Mouse (Mus musculus) heart, embryonic 10.5 days (tissue): ENCODE data around the gene Rpf2. TPM values are rescaled to one million over a fixed set of nuclear protein-coding genes. Genes with fewer than 3 reads are reported as not detected.

Source experiments
- DNase-seq: peaks from one replicate; pipeline ENCODE4 v3.0.0-alpha.2; 2017; ENCODE audit warnings: low spot score
- H3K27ac ChIP-seq: fragments of 300-500 bp; sonication (generic); 2 replicates; pipeline ENCODE4 v1.5.1; 2016; ENCODE audit warnings: mild to moderate bottlenecking
- H3K27me3 ChIP-seq: fragments of 300-500 bp; sonication (generic); 2 replicates; pipeline ENCODE4 v1.6.1; 2016; ENCODE audit warnings: mild to moderate bottlenecking; ENCODE audit not compliant: poor library complexity, insufficient read depth, severe bottlenecking
- H3K36me3 ChIP-seq: fragments of 300-500 bp; sonication (generic); 2 replicates; pipeline ENCODE4 v1.6.1; 2016; ENCODE audit warnings: mild to moderate bottlenecking, moderate library complexity
- H3K4me1 ChIP-seq: fragments of 300-500 bp; sonication (generic); 2 replicates; pipeline ENCODE4 v1.6.1; 2016; ENCODE audit warnings: mild to moderate bottlenecking
- H3K4me3 ChIP-seq: fragments of 300-500 bp; sonication (generic); 2 replicates; pipeline ENCODE4 v1.5.1; 2016; ENCODE audit warnings: mild to moderate bottlenecking, moderate library complexity
- H3K9me3 ChIP-seq: fragments of 300-500 bp; sonication (generic); 2 replicates; pipeline ENCODE4 v1.6.1; 2016; ENCODE audit warnings: mild to moderate bottlenecking, moderate library complexity
- WGBS: fragments of 180-500 bp; shearing (Covaris S2); methylation state at CpG from one replicate; pipeline ENCODE4 v1.1.7; 2016; 5-methylcytosine and 5-hydroxymethylcytosine counted together
- polyA plus RNA-seq: library from polyadenylated mRNA; unstranded; fragments of >200 nt; fragmentation: Nextera tagmentation; extraction: Ambion mirVana; gene quantifications from 2 replicates; pipeline ENCODE4 v1.2.1, GENCODE M21; 2016

The Rpf2 gene
- polyA plus RNA-seq, 1 experiment from 2014 or later, result 82.1 TPM

GRCm38 (mm10) chr10:40180011-40180410 lies 66.8 kb downstream of the Rpf2 start:
- 66% methylated on average over 2 of the region's 2 CpGs for WGBS
- H3K9me3 ChIP-seq, result no peaks in the 10 kb centered on the region
- H3K27ac ChIP-seq, result no peak overlapping the region
- no peaks in the 10 kb centered on the region for H3K27me3 ChIP-seq
- H3K36me3 ChIP-seq, result no peaks in the 10 kb centered on the region
- no peak for DNase-seq
- peaks cover 6% of the 10 kb centered on the region; the same call in 1 of the 2 replicates for H3K4me1 ChIP-seq
- no peak overlapping the region for H3K4me3 ChIP-seq

DNA sequence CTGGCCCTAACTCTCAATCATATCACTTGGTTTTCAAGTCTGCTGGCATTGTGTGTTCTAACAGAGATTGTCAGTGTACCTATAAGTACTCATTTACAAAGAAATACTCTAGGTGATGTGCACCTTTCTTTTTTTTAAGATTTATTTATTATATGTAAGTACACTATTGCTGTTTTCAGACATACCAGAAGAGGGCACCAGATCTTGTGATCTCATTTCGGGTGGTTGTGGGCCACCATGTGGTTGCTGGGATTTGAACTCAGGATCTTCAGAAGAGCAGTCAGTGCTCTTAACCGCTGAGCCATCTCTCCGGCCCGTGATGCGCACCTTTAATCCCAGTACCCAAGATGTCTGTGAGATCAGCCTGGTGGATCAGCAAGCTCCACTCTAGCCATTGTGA lies 67.7 kb downstream of the Rpf2 start:
- Histone ChIP-seq H3K4me3 (no peak overlapping the region), H3K36me3 (no peaks in the 10 kb centered on the region), H3K9me3 (no peaks in the 10 kb centered on the region), H3K4me1 (peaks cover 6% of the 10 kb centered on the region; the same call in 1 of the 2 replicates), H3K27me3 (no peaks in the 10 kb centered on the region), H3K27ac (no peak overlapping the region)
- whole genome bisulfite sequencing, result 92% methylated on average over 5 of the region's 5 CpGs
- no peak for DNase-seq

- DNase-seq, result no peak
- 36% methylated on average over 6 of the region's 6 CpGs for WGBS
- H3K9me3 ChIP-seq, result no peaks in the 10 kb centered on the region
- H3K4me3 ChIP-seq, result no peak overlapping the region
- H3K4me1 ChIP-seq, result peaks cover 6% of the 10 kb centered on the region; the same call in 1 of the 2 replicates
- H3K27ac ChIP-seq, result no peak overlapping the region
- no peaks in the 10 kb centered on the region for H3K36me3 ChIP-seq
- no peaks in the 10 kb centered on the region for H3K27me3 ChIP-seq
These were observed 69.4 kb downstream of the Rpf2 start for GRCm38 (mm10) chr10:40177323-40177962.

Other genes with a start within 250 kb of the Rpf2 start
- gene Mfsd4b1, start 221.8 kb downstream of the Rpf2 start, polyA plus RNA-seq, result 0.18 and 0.22 TPM in 2 replicates
- gene Slc16a10, start 104.8 kb downstream of the Rpf2 start, polyA plus RNA-seq, result 15.2 and 20.7 TPM in 2 replicates
- 100 and 126 TPM in 2 replicates for gene Gtf3c6, start 11.1 kb upstream of the Rpf2 start, polyA plus RNA-seq
- gene Amd1, start 55.1 kb upstream of the Rpf2 start, polyA plus RNA-seq, result 55.2 and 59.1 TPM in 2 replicates
- gene Cdk19, start 92.5 kb upstream of the Rpf2 start, polyA plus RNA-seq, result 5.2 and 6.1 TPM in 2 replicates